Mouse (Mus musculus) kidney, adult 2 months (tissue): ENCODE data around the gene Gpr3.

ENCODE experiments used
- CTCF ChIP-seq: fragments of 200-500 bp; conservative IDR thresholded peaks from 2 replicates; pipeline ENCODE4 v1.5.1; 2011; ENCODE audit warnings: low read depth, mild to moderate bottlenecking, control low read depth, low read length, moderate library complexity, mixed read lengths; ENCODE audit not compliant: insufficient read depth, insufficient read length
- POLR2A ChIP-seq: fragments of 200-500 bp; IDR thresholded peaks from one replicate; pipeline ENCODE4 v1.6.1; 2011; ENCODE audit warnings: low read depth, low read length, control low read depth

DNA sequence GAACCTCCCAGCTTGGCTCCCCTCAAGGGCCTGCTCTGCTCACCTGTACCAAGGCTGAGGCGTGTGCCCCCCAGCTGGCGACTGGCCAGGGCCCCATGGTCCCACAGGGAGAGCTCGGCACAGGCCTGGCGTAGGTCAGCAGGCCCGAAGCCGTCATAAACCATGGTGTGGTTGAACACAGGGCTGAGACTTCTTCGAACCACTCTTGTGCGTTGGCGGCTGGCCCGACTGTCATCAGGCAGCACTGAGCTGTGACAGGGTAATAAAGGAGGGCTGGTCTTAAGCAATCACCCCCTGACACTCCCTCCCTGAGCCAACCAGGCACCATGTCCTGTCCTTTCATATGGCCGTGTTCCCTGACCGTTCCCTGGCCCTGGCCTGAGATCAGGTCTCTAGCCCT is 41.1 kb upstream of the Gpr3 start:
- TF ChIP-seq POLR2A (no peak), CTCF (no peak)
